Mouse (Mus musculus): ENCODE data around the gene Cdk8. TPM values are rescaled to one million over a fixed set of nuclear protein-coding genes. Genes with fewer than 3 reads are reported as not detected.

Cdk8 gene
- total RNA-seq, 2 experiments from 2014 or later = 72.0 to 74.2 TPM

- no peak for ATAC-seq (replicated peaks; ENCODE audit: low FRiP score, poor library complexity, severe bottlenecking)
Observed at GRCm38 (mm10) chr5:146273096-146273495, 42.1 kb downstream of the Cdk8 start.

DNA sequence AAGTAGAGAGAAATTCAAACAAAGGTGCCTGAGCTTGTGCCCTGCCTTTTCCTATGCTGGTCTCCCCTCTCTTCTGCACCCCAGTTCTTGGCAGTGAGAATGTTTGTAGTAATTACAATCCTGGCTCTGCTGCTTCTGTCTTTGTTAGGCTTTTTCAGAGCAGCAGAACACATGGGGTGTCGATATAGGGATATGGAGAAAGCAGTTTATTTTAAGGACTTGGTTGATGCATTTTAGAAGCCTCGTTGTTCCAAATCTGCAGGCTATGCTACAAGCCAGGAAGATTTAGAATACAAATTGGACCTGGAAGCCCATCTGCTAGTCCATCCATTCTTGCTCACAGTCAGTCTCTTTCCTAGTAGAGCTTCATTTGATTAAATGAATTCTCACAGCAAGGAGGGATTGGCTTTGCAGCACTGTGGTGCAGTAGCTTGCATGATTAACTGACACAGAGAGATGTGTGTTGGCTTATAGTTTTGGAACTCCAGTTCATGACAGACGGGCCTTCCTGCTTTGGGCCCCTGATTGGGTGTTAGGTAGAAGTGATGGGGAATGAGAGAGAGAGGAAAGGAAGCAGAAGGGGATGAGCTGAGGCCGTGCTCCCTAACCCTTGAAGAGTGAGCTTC lies 43.5 kb downstream of the Cdk8 start:
- no peak for ATAC-seq (replicated peaks; ENCODE audit: low FRiP score, poor library complexity, severe bottlenecking)

DNA sequence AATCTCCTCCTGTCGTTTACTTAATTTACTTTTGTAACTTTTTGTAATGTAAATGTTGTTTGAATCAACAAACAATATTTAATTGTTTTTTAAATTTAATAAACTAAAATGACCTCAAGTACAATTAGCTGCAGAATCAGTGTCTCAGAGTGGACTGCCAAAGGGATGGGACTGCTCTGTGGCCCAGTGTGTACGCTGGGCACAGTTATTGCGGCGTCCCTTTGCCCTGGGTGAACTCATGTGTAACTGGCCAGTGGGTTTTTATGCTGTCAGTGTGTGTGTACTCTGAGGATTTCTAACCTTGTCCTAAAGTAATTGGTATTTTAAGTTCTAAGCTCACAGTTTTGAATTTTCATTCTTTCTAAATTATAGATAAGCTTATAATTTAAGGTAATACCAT lies 46.5 kb downstream of the Cdk8 start:
- no peak for ATAC-seq (replicated peaks; ENCODE audit: low FRiP score, poor library complexity, severe bottlenecking)

DNA sequence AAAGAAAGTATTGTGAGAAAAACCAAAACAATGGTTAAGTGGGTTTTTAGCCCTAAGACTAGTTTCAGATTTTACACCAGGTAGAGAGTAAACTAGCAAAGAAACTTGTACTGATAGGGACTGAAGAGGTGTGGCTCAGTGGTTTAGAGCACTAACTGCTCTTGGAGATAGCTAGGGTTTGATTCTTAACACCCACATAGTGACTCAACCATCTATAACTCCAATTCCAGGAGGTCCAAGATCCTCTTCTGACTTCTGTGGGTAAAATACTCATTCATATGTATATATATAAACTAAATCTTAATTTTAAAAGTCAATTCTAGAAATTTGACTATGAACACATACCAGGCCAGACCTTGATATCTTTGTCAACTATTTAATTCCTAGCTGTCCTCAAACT lies 49.0 kb downstream of the Cdk8 start:
- no peak for ATAC-seq (replicated peaks; ENCODE audit: low FRiP score, poor library complexity, severe bottlenecking)

GRCm38 (mm10) chr5:146281241-146281818 lies 50.3 kb downstream of the Cdk8 start:
- ATAC-seq (replicated peaks; ENCODE audit: low FRiP score, poor library complexity, severe bottlenecking) = no peak

DNA sequence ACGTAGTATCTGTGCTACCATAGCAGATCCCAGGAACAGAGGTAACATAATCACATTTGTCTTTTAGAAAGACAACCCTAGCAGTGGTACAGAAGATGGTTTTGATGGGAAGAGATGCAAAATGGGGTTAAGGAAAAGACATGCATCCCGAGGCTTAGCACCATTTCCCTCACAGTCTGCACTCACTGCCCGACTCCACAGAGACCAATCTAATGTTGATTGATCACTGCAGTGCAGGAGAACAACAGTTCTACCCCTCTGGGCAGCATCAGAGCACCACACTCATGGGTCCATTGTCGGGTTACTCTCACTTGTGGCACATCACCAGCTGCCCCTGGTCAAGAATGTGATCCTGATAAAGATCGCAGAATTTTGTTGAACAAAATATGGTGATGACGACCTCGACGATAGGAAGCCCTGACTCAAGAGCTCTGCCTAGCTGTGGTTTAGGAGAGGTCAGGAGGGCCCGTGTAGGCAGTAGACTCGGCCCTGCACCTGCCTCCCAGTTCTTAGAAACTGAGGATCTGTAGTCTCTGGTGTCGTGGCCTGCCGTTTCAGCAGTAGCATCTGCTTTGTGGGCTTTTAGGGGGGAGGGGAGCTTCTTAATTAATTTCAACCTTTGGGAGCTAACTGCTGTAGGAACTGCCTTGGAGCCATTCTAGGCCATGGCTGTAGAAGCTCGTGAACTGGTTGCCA lies 51.0 kb downstream of the Cdk8 start:
- ATAC-seq (replicated peaks; ENCODE audit: low FRiP score, poor library complexity, severe bottlenecking) = no peak

DNA sequence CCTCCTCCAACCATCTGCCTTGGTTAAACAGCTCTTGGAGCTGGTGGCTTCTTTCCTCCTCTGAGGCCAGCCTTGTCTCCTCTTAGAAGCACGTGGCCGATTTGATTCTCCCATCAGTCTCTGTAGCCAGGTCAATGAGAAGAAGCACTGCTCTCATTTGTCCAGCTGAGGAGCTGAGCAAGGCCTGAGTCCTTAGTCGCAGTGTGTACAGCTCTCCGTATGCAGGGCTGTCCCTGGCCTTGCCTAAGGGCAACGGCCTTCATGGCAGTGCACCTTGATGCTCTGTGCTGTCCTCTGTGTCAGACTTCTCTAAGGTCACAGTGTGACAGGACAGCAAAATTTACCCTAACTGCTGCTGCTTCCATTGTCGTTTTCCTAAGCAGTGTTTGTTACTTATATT lies 52.9 kb downstream of the Cdk8 start:
- no peak for ATAC-seq (replicated peaks; ENCODE audit: low FRiP score, poor library complexity, severe bottlenecking)

GRCm38 (mm10) chr5:146287416-146287815 lies 56.4 kb downstream of the Cdk8 start:
- no peak for ATAC-seq (replicated peaks; ENCODE audit: low FRiP score, poor library complexity, severe bottlenecking)

- ATAC-seq (replicated peaks; ENCODE audit: low FRiP score, poor library complexity, severe bottlenecking) = no peak
Observed at GRCm38 (mm10) chr5:146288048-146288501, 57.0 kb downstream of the Cdk8 start.

GRCm38 (mm10) chr5:146289921-146290320 lies 58.9 kb downstream of the Cdk8 start:
- ATAC-seq (replicated peaks; ENCODE audit: low FRiP score, poor library complexity, severe bottlenecking) = no peak

DNA sequence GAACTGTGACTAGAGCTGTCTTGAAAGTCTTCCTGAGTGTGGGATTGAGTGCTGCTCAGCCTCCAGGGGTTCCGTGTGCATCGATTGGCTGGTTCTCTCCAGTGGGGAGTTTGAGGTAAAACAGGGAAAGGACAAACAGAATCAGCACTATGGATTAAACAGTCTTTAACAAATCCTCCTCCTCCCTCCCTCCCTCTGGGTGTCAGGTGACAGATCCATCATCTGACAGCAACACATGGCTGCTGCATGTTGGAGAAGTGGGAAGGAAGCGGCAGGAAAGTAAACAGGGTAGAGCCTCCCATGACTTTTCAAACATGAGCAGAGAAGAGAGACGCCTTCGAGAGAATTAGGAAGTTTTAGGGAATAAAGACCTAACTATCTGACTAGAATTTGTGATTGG lies 59.4 kb downstream of the Cdk8 start:
- ATAC-seq (replicated peaks; ENCODE audit: low FRiP score, poor library complexity, severe bottlenecking) = no peak

- ATAC-seq (replicated peaks; ENCODE audit: low FRiP score, poor library complexity, severe bottlenecking) = no peak
Observed at GRCm38 (mm10) chr5:146291560-146291959, 60.5 kb downstream of the Cdk8 start.

GRCm38 (mm10) chr5:146292896-146293680 lies 62.1 kb downstream of the Cdk8 start:
- no peak for ATAC-seq (replicated peaks; ENCODE audit: low FRiP score, poor library complexity, severe bottlenecking)

GRCm38 (mm10) chr5:146293919-146294700 lies 63.1 kb downstream of the Cdk8 start:
- ATAC-seq (replicated peaks; ENCODE audit: low FRiP score, poor library complexity, severe bottlenecking) = no peak

DNA sequence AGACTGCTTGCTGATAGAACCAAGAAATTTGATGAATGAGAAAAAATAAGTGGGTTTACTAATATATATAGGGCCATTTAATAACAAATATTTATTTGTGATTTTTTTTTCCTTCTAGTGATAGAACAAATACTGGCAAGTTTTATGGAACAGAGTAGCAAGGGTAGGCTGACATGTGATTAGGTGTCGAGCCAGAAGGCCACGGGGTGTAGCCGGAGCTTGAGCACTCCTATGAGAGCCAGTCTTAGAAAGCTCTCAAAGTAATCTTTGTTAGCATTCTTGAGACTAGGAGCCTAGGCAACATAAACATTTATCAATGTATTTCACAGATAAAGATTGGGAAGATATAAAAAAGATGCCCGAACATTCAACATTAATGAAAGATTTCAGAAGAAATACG lies 63.8 kb downstream of the Cdk8 start:
- ATAC-seq (replicated peaks; ENCODE audit: low FRiP score, poor library complexity, severe bottlenecking) = no peak

GRCm38 (mm10) chr5:146298807-146299519 lies 67.9 kb downstream of the Cdk8 start:
- ATAC-seq (replicated peaks; ENCODE audit: low FRiP score, poor library complexity, severe bottlenecking) = no peak

- ATAC-seq (replicated peaks; ENCODE audit: low FRiP score, poor library complexity, severe bottlenecking) = no peak
Observed at GRCm38 (mm10) chr5:146299520-146299870, 68.5 kb downstream of the Cdk8 start.

DNA sequence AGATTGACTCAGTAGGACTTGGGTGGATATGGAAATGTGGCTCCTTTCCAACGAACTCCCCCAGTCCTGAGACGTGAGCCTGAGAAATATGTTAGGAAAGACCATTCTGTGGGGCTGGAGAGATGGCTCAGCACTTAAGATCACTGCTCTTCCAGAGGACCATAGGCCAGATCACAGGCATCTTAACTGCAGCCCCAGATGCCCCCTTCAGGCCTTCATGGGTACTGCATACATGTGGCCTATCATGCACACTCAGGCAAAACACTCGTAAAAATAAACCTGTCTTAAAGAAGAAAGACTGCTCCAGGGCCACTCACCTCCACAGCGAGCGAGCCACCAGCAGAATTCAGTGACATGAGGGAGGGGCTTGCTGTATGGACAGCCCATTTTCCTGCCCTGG lies 72.4 kb downstream of the Cdk8 start:
- peak; percentile 53; the same call in 1 of the 2 replicates for ATAC-seq (replicated peaks; ENCODE audit: low FRiP score, poor library complexity, severe bottlenecking)

- ATAC-seq (replicated peaks; ENCODE audit: low FRiP score, poor library complexity, severe bottlenecking) = peak; percentile 56
Observed at GRCm38 (mm10) chr5:146307046-146307743, 76.2 kb downstream of the Cdk8 start.
